Mouse (Mus musculus) heart, adult 2 months (tissue): ENCODE measurements at regions not wholly inside any gene's neighbourhood (a gene's known extent, or its start where the extent isn't known, plus 50 kb on each side); places are given as distances from the start of the nearest gene placed in this dataset.

Experiments used
- DNase-seq, 2 experiments: peaks; one replicate each; pipeline ENCODE4 v3.0.0; 2021
- H3K27ac ChIP-seq: fragments of 200-600 bp; 2 replicates; pipeline ENCODE4 v1.8.1; 2022
- H3K27me3 ChIP-seq: fragments of 200-500 bp; 2 replicates; pipeline ENCODE4 v1.6.1; 2012; ENCODE audit warnings: mild to moderate bottlenecking, low read length, inconsistent platforms, mixed read lengths; ENCODE audit not compliant: control insufficient read depth, insufficient read depth
- H3K36me3 ChIP-seq: fragments of 200-500 bp; 2 replicates; pipeline ENCODE4 v1.6.1; 2012; ENCODE audit warnings: low read length, inconsistent platforms; ENCODE audit not compliant: control insufficient read depth, insufficient read depth
- H3K4me1 ChIP-seq: fragments of 200-500 bp; 2 replicates; pipeline ENCODE4 v1.6.1; 2011; ENCODE audit warnings: low read length; ENCODE audit not compliant: control insufficient read depth, insufficient read depth
- H3K4me3 ChIP-seq: fragments of 200-600 bp; 2 replicates; pipeline ENCODE4 v1.8.1; 2022
- H3K79me2 ChIP-seq: fragments of 200-500 bp; replicated peaks from 2 replicates; pipeline ENCODE4 v1.6.1; 2012; ENCODE audit warnings: mild to moderate bottlenecking, inconsistent platforms, low read length, moderate library complexity, mixed read lengths; ENCODE audit not compliant: control insufficient read depth, insufficient read depth
- H3K9ac ChIP-seq: fragments of 200-500 bp; 2 replicates; pipeline ENCODE4 v1.6.1; 2012; ENCODE audit warnings: low read depth, mild to moderate bottlenecking, control low read depth, inconsistent platforms, low read length, mixed read lengths
- CTCF ChIP-seq: fragments of 200-600 bp; IDR thresholded peaks from 2 replicates; pipeline ENCODE4 v1.8.1; 2022; ENCODE audit warnings: antibody characterized with exemption, mild to moderate bottlenecking, moderate library complexity
- EP300 ChIP-seq: fragments of 200-500 bp; IDR thresholded peaks from 2 replicates; pipeline ENCODE4 v1.6.1; 2011; ENCODE audit warnings: low read depth, low read length, control low read depth; ENCODE audit not compliant: insufficient read depth
- POLR2A ChIP-seq: fragments of 200-500 bp; IDR thresholded peaks from 2 replicates; pipeline ENCODE4 v1.6.1; 2011; ENCODE audit warnings: mild to moderate bottlenecking, low read depth, low read length, control low read depth; ENCODE audit not compliant: insufficient read depth
- WGBS: fragments of 180-500 bp; shearing (Covaris S2); methylation state at CpG from one replicate; pipeline ENCODE4 v1.1.7; 2018; 5-methylcytosine and 5-hydroxymethylcytosine counted together
- intact Hi-C: fragments of 180-260 bp; cut with DNase I; formaldehyde crosslinking; loops from one replicate; pipeline ENCODE4 v1.15.1; 2025

- H3K36me3 ChIP-seq: no peaks in the 10 kb centered on the region
- no peak overlapping the region for H3K4me3 ChIP-seq
- no peak overlapping the region for H3K27ac ChIP-seq
- intact Hi-C loops: no loop called here
- no peak for DNase-seq
- 69% methylated on average over 6 of the region's 6 CpGs for WGBS
- no peaks in the 10 kb centered on the region for H3K4me1 ChIP-seq
- no peaks in the 10 kb centered on the region for H3K27me3 ChIP-seq
- no peaks in the 10 kb centered on the region for H3K79me2 ChIP-seq
- no peak for TF ChIP-seq EP300
- no peak for TF ChIP-seq POLR2A
- no peak for TF ChIP-seq CTCF
- no peak overlapping the region for H3K9ac ChIP-seq
Measured at GRCm38 (mm10) chr8:96498854-96499253, 610.5 kb upstream of the Got2 start.

DNA sequence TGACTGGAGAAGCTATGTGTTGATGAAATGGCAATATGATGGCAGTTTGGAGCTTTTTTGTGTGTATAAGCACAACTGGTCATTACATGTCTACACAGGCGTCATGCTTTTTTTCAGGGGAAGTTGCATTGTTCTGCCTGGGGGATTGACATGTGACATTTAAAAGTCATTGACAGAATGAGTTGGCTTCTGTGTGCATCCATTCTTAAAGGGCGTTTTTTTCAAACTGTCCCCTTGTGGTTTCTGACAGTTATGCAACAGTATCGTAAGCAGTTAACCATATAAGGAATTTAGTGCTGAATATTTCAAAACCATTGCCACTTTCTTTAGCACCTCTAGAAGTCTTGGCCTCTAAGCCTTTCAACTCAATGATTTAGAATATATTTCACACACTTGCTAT is 607.1 kb upstream of the Got2 start:
- Histone ChIP-seq H3K36me3 (no peaks in the 10 kb centered on the region), H3K4me3 (no peak overlapping the region), H3K4me1 (no peaks in the 10 kb centered on the region), H3K27me3 (no peaks in the 10 kb centered on the region), H3K79me2 (no peaks in the 10 kb centered on the region), H3K27ac (no peak overlapping the region), H3K9ac (no peak overlapping the region)
- no peak for TF ChIP-seq CTCF
- TF ChIP-seq EP300: no peak
- TF ChIP-seq POLR2A: no peak
- no peak for DNase-seq
- WGBS: 67% methylated on average over 3 of the region's 3 CpGs
- intact Hi-C loops: no loop called here

DNA sequence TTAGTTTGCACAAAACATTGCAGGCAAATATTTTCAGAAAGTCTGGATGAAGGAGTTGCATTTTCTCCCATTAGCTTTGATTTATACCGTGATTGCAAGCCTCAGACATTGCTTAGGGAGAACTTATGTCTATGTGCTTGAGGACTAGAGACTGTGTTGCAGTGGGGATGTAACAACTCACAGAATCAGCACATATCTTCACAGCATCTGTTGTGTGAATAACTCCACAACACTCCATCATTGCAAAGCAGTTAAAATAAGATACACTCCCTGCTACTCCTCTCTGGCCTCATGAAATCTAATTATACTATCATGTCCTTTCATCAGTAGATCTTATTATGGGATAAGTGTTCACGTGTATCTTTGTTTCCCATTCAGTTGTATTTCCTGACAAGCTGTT is 601.5 kb upstream of the Got2 start:
- no peaks in the 10 kb centered on the region for H3K79me2 ChIP-seq
- H3K4me1 ChIP-seq: no peaks in the 10 kb centered on the region
- no peaks in the 10 kb centered on the region for H3K36me3 ChIP-seq
- H3K27ac ChIP-seq: no peak overlapping the region
- no peaks in the 10 kb centered on the region for H3K27me3 ChIP-seq
- intact Hi-C loops: no loop called here
- DNase-seq: no peak
- TF ChIP-seq EP300 (no peak), POLR2A (no peak), CTCF (no peak)
- no peak overlapping the region for H3K9ac ChIP-seq
- 51% methylated on average over 2 of the region's 2 CpGs for WGBS
- H3K4me3 ChIP-seq: no peak overlapping the region

GRCm38 (mm10) chr8:96488741-96489453 is 600.5 kb upstream of the Got2 start:
- Histone ChIP-seq H3K4me1 (no peaks in the 10 kb centered on the region), H3K4me3 (no peak overlapping the region), H3K27me3 (no peaks in the 10 kb centered on the region), H3K79me2 (no peaks in the 10 kb centered on the region), H3K36me3 (no peaks in the 10 kb centered on the region), H3K9ac (no peak overlapping the region), H3K27ac (no peak overlapping the region)
- no peak for TF ChIP-seq CTCF
- no peak for DNase-seq
- 67% methylated on average over 7 of the region's 7 CpGs for WGBS
- intact Hi-C loops: no loop called here

GRCm38 (mm10) chr8:96455915-96456314 is 567.6 kb upstream of the Got2 start:
- no peak for TF ChIP-seq POLR2A
- TF ChIP-seq EP300: no peak
- TF ChIP-seq CTCF: no peak
- Histone ChIP-seq H3K79me2 (no peaks in the 10 kb centered on the region), H3K9ac (no peak overlapping the region), H3K4me1 (no peaks in the 10 kb centered on the region), H3K27ac (no peak overlapping the region), H3K4me3 (no peak overlapping the region), H3K27me3 (no peaks in the 10 kb centered on the region), H3K36me3 (no peaks in the 10 kb centered on the region)
- intact Hi-C loops: no loop called here
- 48% methylated on average over 6 of the region's 6 CpGs for WGBS
- no peak for DNase-seq

- no peak overlapping the region for H3K4me3 ChIP-seq
- TF ChIP-seq POLR2A: no peak
- TF ChIP-seq CTCF: no peak
- no peak for TF ChIP-seq EP300
- no peaks in the 10 kb centered on the region for H3K27me3 ChIP-seq
- intact Hi-C loops: no loop called here
- H3K36me3 ChIP-seq: no peaks in the 10 kb centered on the region
- WGBS: 33% methylated on average over 9 of the region's 9 CpGs
- H3K9ac ChIP-seq: no peak overlapping the region
- H3K27ac ChIP-seq: no peak overlapping the region
- no peaks in the 10 kb centered on the region for H3K4me1 ChIP-seq
- DNase-seq: no peak
- no peaks in the 10 kb centered on the region for H3K79me2 ChIP-seq
Measured at GRCm38 (mm10) chr8:96455336-96455735, 567.0 kb upstream of the Got2 start.

DNA sequence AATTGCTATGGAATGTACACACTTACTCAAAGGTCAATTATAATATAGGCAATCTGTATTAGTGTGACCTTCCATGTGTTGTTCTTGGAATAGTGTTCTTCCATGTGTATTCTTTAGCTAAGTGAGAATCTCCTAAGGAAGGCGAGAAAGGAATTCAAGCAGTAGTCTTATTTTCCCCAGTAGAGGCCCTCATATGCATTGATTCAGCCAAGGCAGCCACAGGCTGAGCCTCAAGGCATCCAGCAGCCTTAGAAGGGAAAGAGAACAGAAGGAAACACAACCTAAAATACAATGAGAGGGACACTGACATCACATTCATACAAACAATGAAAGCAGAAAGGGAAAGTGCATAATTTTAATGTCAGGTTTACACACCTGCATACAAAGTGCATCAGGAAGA is 541.4 kb upstream of the Got2 start:
- no peak overlapping the region for H3K4me3 ChIP-seq
- H3K9ac ChIP-seq: no peak overlapping the region
- TF ChIP-seq POLR2A: no peak
- no peak for TF ChIP-seq CTCF
- TF ChIP-seq EP300: no peak
- no peaks in the 10 kb centered on the region for H3K27me3 ChIP-seq
- H3K36me3 ChIP-seq: no peaks in the 10 kb centered on the region
- H3K79me2 ChIP-seq: no peaks in the 10 kb centered on the region
- DNase-seq: no peak
- intact Hi-C loops: no loop called here
- H3K27ac ChIP-seq: no peak overlapping the region
- WGBS: 37% methylated on average over 1 of the region's 1 CpGs
- no peaks in the 10 kb centered on the region for H3K4me1 ChIP-seq
